In genomic region chr7:127013385-127013784, GRCm38 (mm10) we compare ENCODE assay signal across 12 mouse cellular contexts. TPM values are rescaled to one million over a fixed set of nuclear protein-coding genes. Genes with fewer than 3 reads are reported as not detected.
DNase-seq lines count a peak whose midpoint lies in the region; ATAC-seq and TF ChIP-seq lines count a peak whose summit lies in the region.
"Had no signal": no experiment of that assay in that cellular context is flagged by ENCODE, and none has a peak within 500 bp of the region (broad histone marks: within the 10 kb centered on the region; RNA-seq: fewer than 3 reads in every experiment).

No protein-coding gene starts in this region.

- no peaks in the 10 kb centered on the region for H3K9me3 ChIP-seq in heart, embryonic 11.5 days (replicated peaks; ENCODE audit: control insufficient read depth, low read length)
- no peaks in the 10 kb centered on the region for H3K9me3 ChIP-seq in megakaryocyte, embryonic 14.5 days
- H3K9me3 ChIP-seq in intestine, postnatal 0 days (ENCODE audit: control insufficient read depth) = no peaks in the 10 kb centered on the region
- H3K9me3 ChIP-seq: embryonic facial prominence, embryonic 15.5 days; hindbrain, embryonic 15.5 days had no signal

- H3K4me2 ChIP-seq in heart, embryonic 11.5 days = no peak overlapping the region
- peak overlapping the region; percentile 69 for H3K4me2 ChIP-seq in intestine, postnatal 0 days (replicated peaks; ENCODE audit: low read depth)

- intact Hi-C loops in left cerebral cortex, postnatal 36 days (cut with DNase I) = no loop called here

- no peaks in the 10 kb centered on the region for H3K27me3 ChIP-seq in heart, embryonic 11.5 days (ENCODE audit: control insufficient read depth, insufficient read depth, low read length)
- H3K27me3 ChIP-seq in megakaryocyte, embryonic 14.5 days (replicated peaks) = no peaks in the 10 kb centered on the region
- H3K27me3 ChIP-seq in intestine, postnatal 0 days (replicated peaks; ENCODE audit: control insufficient read depth, insufficient read depth, low read length) = no peaks in the 10 kb centered on the region
- H3K27me3 ChIP-seq: embryonic facial prominence, embryonic 15.5 days; hindbrain, embryonic 15.5 days had no signal

- peaks cover 6% of the 10 kb centered on the region for H3K36me3 ChIP-seq in heart, embryonic 11.5 days (ENCODE audit: control insufficient read depth, insufficient read depth, low read length)
- peaks cover 54% of the 10 kb centered on the region for H3K36me3 ChIP-seq in megakaryocyte, embryonic 14.5 days (replicated peaks; ENCODE audit: low read length)
- H3K36me3 ChIP-seq in intestine, postnatal 0 days (ENCODE audit: control insufficient read depth, insufficient read depth) = 0 out of 2 replicates have a peak, but pooled peaks cover 7% of the 10 kb centered on the region

- no peak for DNase-seq in heart, adult 8-10 months (ENCODE audit: low spot score)
- no peak for DNase-seq in left cerebral cortex, postnatal 36 days (ENCODE audit: low spot score in 2 of 2)
- no peak for DNase-seq in right cerebral cortex, postnatal 25 days
- DNase-seq: adrenal gland, postnatal 25 days; cerebellum, postnatal 14 days; kidney, postnatal 36 days had no signal

- peaks cover 26% of the 10 kb centered on the region for H3K4me1 ChIP-seq in heart, embryonic 11.5 days (ENCODE audit: control insufficient read depth, insufficient read depth, low read length)
- peaks cover 86% of the 10 kb centered on the region for H3K4me1 ChIP-seq in megakaryocyte, embryonic 14.5 days
- H3K4me1 ChIP-seq in intestine, postnatal 0 days (replicated peaks; ENCODE audit: control insufficient read depth, insufficient read depth, low read length) = peaks cover 11% of the 10 kb centered on the region

- no peak overlapping the region for H3K27ac ChIP-seq in heart, embryonic 11.5 days (ENCODE audit: low read depth, low read length)
- H3K27ac ChIP-seq in intestine, postnatal 0 days (ENCODE audit: low read depth, low read length) = peak overlapping the region; percentile 22; the same call in 1 of the 2 replicates
- H3K27ac ChIP-seq: embryonic facial prominence, embryonic 15.5 days; hindbrain, embryonic 15.5 days had no signal

- no peak for ATAC-seq in heart, embryonic 11.5 days (replicated peaks; ENCODE audit: insufficient number of reproducible peaks, low FRiP score, low TSS enrichment)
- ATAC-seq in megakaryocyte, adult 5-6 weeks (ENCODE audit: poor library complexity, severe bottlenecking) = no peak
- ATAC-seq in intestine, postnatal 0 days = no peak

- TF ChIP-seq CTCF in intestine, postnatal 0 days (IDR thresholded peaks at IDR 0.05; ENCODE audit: low read depth) = no peak

- WGBS in heart, embryonic 11.5 days (ENCODE audit: insufficient replicate concordance) = 93% methylated on average over 6 of the region's 6 CpGs
- 87% methylated on average over 6 of the region's 6 CpGs for WGBS in intestine, postnatal 0 days

- H3K4me3 ChIP-seq in heart, embryonic 11.5 days (ENCODE audit: low read depth, low read length) = peak overlapping the region; percentile 44; the same call in 1 of the 2 replicates
- peak overlapping the region; percentile 96 for H3K4me3 ChIP-seq in megakaryocyte, embryonic 14.5 days (replicated peaks)
- H3K4me3 ChIP-seq in intestine, postnatal 0 days (ENCODE audit: low read depth, low read length) = peak overlapping the region; percentile 64

- no peak overlapping the region for H3K9ac ChIP-seq in heart, embryonic 11.5 days (ENCODE audit: low read depth, low read length)
- H3K9ac ChIP-seq in intestine, postnatal 0 days (ENCODE audit: low read depth, low read length) = peak overlapping the region; percentile 54

RNA-seq across cellular contexts. Expression of gene Mvp, which starts 1.0 kb away (rescaled TPM):
- 8.2 and 8.5 TPM in 2 replicates for polyA plus RNA-seq in heart, embryonic 11.5 days (2014; fragmentation: Nextera tagmentation; extraction: Ambion mirVana)
- 10 to 100 TPM; 59.3 to 81.8 (median 73.5) TPM for total RNA-seq in heart, adult 8-10 months (2022)
- polyA plus RNA-seq in megakaryocyte, embryonic 14.5 days (2012; ENCODE audit: insufficient read depth, low replicate concordance) = 39.1 and 72.4 TPM in 2 replicates
- 5.6 and 6.0 TPM in 2 replicates for total RNA-seq in megakaryocyte, adult 5-6 weeks (2015)
- 48.1 and 50.6 TPM in 2 replicates for total RNA-seq in megakaryocyte, adult 5-6 weeks (2017)
- 79.8 and 81.0 TPM in 2 replicates for polyA plus RNA-seq in intestine, postnatal 0 days (2015; fragmentation: Nextera tagmentation; extraction: Ambion mirVana)
- total RNA-seq in left cerebral cortex, postnatal 36 days (2021) = 1 to 10 TPM; 6.8 to 8.6 TPM

RNA-seq across cellular contexts. Expression of gene Pagr1b, which starts 2.9 kb away (rescaled TPM):
- not detected in 2 replicates for polyA plus RNA-seq in heart, embryonic 11.5 days (2014; fragmentation: Nextera tagmentation; extraction: Ambion mirVana)
- total RNA-seq in heart, adult 8-10 months (2022) = not detected
- polyA plus RNA-seq in megakaryocyte, embryonic 14.5 days (2012; ENCODE audit: insufficient read depth, low replicate concordance) = 4.2 TPM in 1 of 2 replicates, not detected in the other
- 0.54 and 1.6 TPM in 2 replicates for total RNA-seq in megakaryocyte, adult 5-6 weeks (2015)
- total RNA-seq in megakaryocyte, adult 5-6 weeks (2017) = not detected in 2 replicates
- 0.68 TPM in 1 of 2 replicates, not detected in the other for polyA plus RNA-seq in intestine, postnatal 0 days (2015; fragmentation: Nextera tagmentation; extraction: Ambion mirVana)
- under 1 TPM in 1 of 2 experiments, not detected in 1; 0.99 TPM for total RNA-seq in left cerebral cortex, postnatal 36 days (2021)
- polyA plus RNA-seq: hindbrain, embryonic 15.5 days had no signal

RNA-seq across cellular contexts. Expression of gene Pagr1a, which starts 3.8 kb away (rescaled TPM):
- polyA plus RNA-seq in heart, embryonic 11.5 days (2014; fragmentation: Nextera tagmentation; extraction: Ambion mirVana) = 50.9 and 53.2 TPM in 2 replicates
- total RNA-seq in heart, adult 8-10 months (2022) = 10 to 100 TPM in 2 of 4 experiments, 1 to 10 TPM in 2; 8.3 to 22.2 (median 10.5) TPM
- polyA plus RNA-seq in megakaryocyte, embryonic 14.5 days (2012; ENCODE audit: insufficient read depth, low replicate concordance) = 15.8 and 94.8 TPM in 2 replicates
- total RNA-seq in megakaryocyte, adult 5-6 weeks (2015) = 40.7 and 62.5 TPM in 2 replicates
- total RNA-seq in megakaryocyte, adult 5-6 weeks (2017) = 25.5 and 67.0 TPM in 2 replicates
- polyA plus RNA-seq in intestine, postnatal 0 days (2015; fragmentation: Nextera tagmentation; extraction: Ambion mirVana) = 26.4 and 37.5 TPM in 2 replicates
- total RNA-seq in left cerebral cortex, postnatal 36 days (2021) = 10 to 100 TPM; 25.4 to 28.8 TPM

RNA-seq across cellular contexts. Expression of gene Gm42742, which starts 7.5 kb away (rescaled TPM):
- 36.6 and 40.9 TPM in 2 replicates for polyA plus RNA-seq in heart, embryonic 11.5 days (2014; fragmentation: Nextera tagmentation; extraction: Ambion mirVana)
- total RNA-seq in heart, adult 8-10 months (2022) = 10 to 100 TPM; 28.1 to 33.3 (median 31.4) TPM
- 164 and 252 TPM in 2 replicates for polyA plus RNA-seq in megakaryocyte, embryonic 14.5 days (2012; ENCODE audit: insufficient read depth, low replicate concordance)
- 15.4 TPM in 1 of 2 replicates, not detected in the other for total RNA-seq in megakaryocyte, adult 5-6 weeks (2015)
- 45.4 TPM in 1 of 2 replicates, not detected in the other for total RNA-seq in megakaryocyte, adult 5-6 weeks (2017)
- 15.7 and 27.1 TPM in 2 replicates for polyA plus RNA-seq in intestine, postnatal 0 days (2015; fragmentation: Nextera tagmentation; extraction: Ambion mirVana)
- total RNA-seq in left cerebral cortex, postnatal 36 days (2021) = 10 to 100 TPM; 36.5 to 50.3 TPM

RNA-seq across cellular contexts. Expression of gene Prrt2, which starts 7.6 kb away (rescaled TPM):
- 4.5 and 5.0 TPM in 2 replicates for polyA plus RNA-seq in heart, embryonic 11.5 days (2014; fragmentation: Nextera tagmentation; extraction: Ambion mirVana)
- total RNA-seq in heart, adult 8-10 months (2022) = 1 to 10 TPM in 1 of 4 experiments, under 1 TPM in 1, not detected in 2; 0.87 to 1.1 TPM
- polyA plus RNA-seq in megakaryocyte, embryonic 14.5 days (2012; ENCODE audit: insufficient read depth, low replicate concordance) = 0.68 and 3.9 TPM in 2 replicates
- total RNA-seq in megakaryocyte, adult 5-6 weeks (2015) = 0.20 and 1.8 TPM in 2 replicates
- total RNA-seq in megakaryocyte, adult 5-6 weeks (2017) = 2.4 and 3.0 TPM in 2 replicates
- polyA plus RNA-seq in intestine, postnatal 0 days (2015; fragmentation: Nextera tagmentation; extraction: Ambion mirVana) = 2.5 and 2.7 TPM in 2 replicates
- 100 to 1,000 TPM; 213 to 222 TPM for total RNA-seq in left cerebral cortex, postnatal 36 days (2021)

Comparison
In these comparisons a context has a peak if more than half of its experiments do, and no peak if none do; other contexts are left out.
1. H3K4me3 ChIP-seq: peak in every context shown above with its lines; median percentile 96 in megakaryocyte, embryonic 14.5 days; 64 in intestine, postnatal 0 days; 44 in heart, embryonic 11.5 days.